Mouse (Mus musculus) adrenal gland, adult (tissue): ENCODE measurements around the gene Nrip1.

ENCODE experiments used
- DNase-seq, 2 experiments: peaks; one replicate each; pipeline ENCODE4 v3.0.0; 2022 to 2023; ENCODE audit warnings: low spot score in 1 of 2; ENCODE audit not compliant: inconsistent age in 2 of 2

The Nrip1 gene

DNA sequence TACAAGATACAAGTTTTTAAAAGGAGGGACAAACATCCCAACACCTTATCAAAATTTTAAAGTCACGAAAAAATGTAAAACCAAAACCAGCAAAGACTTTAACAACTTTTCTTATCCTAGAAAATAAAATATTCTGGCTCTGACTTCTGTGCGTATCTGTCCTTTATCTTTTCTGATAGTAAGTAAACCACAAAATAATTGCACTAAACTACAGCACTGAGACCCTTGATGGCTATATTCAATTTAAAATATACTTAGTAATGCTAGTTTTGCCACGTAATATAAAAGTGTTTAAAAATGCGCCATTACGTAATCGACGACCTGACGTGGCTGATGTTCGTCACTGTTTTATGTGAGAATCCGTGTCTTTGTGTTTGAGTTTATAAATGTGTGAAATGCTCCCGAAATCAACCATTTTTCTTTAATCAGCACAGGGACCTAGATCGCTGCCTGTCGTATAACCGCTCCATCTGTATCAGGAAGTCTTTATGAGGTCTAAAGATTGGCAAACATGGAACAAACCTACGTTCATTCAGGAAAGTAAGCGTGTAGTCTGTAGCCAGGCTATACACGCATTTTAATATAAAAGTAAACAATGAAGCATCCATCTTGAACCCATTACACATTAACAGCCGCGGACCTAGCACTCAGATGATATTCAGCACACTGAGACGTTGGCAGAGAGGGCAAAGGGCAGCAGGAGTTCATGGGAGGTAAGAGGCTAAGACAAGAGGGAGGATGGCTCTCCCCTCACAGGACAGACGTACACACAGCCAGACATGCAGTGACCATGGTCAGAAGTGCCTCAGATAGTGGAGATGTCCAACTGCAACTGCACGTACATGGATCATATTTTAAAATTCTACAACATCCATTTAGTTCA, 56.4 kb downstream of the Nrip1 start:
- DNase-seq = no peak

DNA sequence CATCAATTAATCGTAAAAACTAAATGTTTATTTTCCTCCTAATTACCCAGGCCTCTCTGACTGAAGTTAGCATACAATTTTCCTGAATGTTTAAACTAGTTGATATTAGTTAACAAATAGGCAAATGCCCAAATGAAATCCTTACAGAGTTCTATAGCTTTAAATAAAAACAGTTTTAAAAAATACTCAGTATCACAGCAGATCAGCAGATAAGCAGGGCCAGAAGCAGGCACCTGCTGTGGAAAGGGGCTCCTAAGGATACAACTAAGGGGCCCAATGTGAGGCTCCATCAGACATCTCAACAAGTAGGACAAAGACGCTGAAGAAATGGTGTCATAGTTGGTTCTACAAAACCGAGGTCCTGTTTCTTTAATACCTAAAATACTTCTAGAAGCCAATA, 58.0 kb downstream of the Nrip1 start:
- DNase-seq = no peak

DNA sequence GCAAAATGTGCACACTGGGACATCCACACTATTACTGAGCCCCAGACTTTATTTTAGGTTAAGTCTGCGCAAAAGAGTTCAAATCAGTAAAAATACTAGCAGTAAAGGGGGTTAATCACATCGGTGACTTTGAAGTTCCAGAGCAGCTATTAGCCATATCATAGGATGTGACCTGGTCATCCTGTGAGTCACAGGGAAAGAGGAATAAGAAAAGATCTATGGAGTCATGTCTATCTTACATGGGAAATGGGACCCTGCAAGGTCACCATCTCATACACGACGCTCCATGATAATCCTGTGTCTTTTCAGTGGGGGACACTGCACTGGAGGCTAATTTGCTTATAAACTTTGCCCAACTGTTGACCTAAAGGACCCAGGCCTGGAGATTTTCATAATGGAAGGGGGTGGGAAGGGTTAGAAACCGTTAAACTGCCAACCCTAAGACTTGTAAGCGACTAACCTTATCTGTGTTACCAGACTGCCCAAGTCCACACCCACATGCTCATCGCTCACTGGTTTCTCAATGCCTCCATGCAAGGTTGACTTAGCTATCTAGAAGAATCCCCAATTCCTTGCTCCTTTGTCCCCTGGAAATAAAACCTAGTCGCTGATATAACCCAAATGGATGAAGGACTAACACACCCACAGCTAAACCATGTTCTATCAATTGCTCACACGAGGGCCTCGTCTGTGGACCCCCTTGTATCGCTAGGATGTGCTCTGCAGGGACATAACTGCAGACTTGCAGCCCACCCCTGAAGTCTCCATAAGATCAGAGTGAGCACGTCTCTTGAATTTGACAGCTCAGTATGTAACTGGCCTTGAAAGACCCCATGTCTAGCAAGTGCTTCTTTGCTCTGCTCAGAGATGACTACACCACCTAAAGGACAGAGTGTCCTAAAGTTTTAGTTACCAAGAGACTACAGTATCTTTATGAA, 59.3 kb downstream of the Nrip1 start:
- DNase-seq = peak in 1 of 2 experiments; percentile 54

DNA sequence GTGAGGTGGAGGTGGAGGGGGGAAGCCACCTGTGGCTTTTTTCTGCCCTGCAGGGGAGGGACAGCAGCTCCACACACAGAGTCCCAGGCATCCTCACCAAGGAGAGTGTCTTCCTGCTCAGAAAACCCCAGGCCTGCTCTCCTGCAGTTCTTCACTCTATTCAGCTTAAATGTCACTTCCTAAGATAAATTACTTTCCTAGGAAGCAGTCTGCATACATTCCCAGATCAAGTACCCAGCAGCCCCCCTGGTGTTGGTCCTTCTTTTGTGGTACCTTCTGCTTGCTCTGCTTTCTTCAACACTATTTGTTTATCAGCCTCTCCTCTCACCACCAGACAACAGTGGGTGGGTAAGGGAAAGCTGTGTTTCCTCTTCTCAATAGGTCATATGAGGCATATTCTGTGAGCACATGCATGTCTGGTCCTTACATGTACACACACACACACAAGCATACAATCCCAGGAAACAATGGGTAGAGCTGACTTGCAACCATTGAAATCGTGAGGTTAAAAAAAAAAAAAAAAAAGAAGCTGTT, 60.7 kb downstream of the Nrip1 start:
- peak in 1 of 2 experiments; percentile 27 for DNase-seq

DNA sequence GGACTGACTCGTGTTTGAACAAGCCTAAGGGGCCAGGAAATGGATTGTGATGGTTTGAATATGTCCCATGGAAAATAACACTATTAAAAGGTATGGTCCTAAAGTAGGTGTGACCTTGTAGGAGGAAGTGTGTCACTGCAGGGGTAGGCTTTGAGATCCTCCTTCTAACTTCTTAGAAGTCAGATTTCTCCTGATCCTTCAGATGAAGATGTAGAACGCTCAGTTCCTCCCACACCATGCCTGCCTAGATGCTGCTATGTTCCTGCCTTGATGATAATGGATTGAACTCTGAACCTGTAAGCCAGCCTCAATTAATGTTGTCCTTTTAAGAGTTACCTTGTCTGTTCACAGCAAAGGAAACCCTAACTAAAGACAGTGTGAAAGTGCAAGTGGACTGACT, 62.8 kb downstream of the Nrip1 start:
- peak in 1 of 2 experiments; percentile 47 for DNase-seq

DNA sequence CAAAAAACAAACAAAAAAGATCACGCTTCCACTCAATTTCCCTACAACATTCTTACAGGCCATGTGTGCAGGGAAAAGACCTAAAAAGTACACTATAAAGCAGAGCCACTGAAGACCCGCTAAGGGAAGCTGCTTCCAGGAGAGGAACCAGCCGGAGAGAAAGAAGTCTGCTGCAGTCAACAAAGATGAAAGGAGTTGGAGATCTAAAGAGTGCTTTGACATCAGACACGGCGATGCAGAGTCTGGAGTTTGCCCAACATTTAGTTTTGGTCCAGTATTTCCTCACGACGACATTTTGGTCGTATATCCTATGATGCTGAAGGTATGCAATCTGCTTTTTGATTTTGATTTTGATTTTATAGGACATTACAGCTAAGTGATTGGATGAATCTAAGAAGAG, 63.3 kb downstream of the Nrip1 start:
- DNase-seq = no peak

DNA sequence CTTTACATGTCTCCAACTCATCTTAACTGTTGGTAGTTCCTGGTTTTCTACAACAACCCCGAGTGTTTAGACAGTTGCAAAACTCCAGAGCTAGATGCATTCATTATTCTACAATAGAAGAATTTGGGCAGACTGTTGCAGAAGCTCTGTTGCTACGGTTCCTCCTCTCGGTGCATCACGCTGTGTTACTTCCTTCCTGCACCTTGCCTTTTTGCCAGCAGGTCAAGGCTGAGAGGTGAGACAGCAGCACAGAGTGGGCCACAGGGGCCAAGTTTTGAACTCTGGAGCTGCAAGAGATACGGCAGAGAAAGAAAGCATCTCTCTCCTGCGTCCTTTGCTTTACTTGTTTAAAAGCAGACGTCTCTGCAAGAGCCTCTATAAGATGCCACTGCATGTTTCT, 64.3 kb downstream of the Nrip1 start:
- peak in 1 of 2 experiments; percentile 72 for DNase-seq

DNA sequence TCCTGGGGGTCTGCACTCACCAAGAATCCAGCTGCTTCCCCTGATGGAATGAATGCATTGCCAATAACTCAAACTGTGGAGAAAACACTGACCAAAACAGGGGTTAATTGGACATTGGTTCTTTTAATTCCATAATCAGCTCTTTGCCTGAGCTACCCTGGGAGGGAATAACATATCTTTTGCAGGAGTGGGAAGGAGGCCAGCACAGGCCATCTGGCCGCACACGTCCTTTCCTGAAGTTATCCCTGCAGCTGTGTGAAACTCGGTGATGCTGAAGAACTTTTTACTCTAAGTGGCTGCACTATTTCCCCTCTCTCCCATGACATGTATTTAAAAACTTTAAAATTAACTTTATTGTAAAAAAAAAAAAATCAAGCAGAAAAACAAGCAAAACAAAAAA, 66.6 kb downstream of the Nrip1 start:
- peak in 1 of 2 experiments; percentile 36 for DNase-seq

DNA sequence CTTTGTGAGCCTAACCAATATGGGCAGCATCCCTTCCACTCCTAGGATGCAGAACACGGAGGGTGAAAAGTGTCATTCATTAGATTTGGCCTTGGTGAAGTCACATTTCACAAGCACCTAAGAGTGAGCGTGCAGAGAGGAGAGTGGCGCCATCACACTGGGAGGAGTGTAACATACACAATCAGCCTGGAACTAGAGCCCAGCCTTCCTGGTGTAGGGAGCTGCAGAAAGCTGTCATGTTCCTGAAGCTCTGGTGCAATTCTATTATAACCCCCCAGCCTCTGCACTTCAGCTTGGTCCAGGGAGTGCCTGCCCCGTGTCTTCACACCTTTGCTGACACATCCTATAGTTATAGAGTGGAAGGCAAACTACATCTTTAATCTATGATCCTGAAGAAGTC, 67.2 kb downstream of the Nrip1 start:
- no peak for DNase-seq

DNA sequence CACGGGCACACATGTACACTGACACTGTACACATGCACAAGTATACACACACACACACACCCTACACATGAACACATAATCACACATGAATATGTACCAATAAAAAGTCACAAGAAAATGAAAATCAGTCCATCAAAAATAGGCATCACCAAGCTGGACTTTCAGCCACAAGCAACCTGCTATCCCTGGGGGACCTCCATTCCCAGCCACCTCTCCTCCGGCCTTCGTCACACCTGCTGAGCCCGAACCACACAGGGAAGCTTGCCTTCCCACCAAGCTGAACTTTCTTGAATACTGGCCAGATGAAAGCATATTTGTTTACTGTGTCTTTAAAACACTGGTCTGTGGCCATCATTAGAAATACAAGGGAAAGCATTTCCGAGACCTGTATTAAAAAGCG, 70.2 kb downstream of the Nrip1 start:
- DNase-seq = peak in 1 of 2 experiments; percentile 30

DNA sequence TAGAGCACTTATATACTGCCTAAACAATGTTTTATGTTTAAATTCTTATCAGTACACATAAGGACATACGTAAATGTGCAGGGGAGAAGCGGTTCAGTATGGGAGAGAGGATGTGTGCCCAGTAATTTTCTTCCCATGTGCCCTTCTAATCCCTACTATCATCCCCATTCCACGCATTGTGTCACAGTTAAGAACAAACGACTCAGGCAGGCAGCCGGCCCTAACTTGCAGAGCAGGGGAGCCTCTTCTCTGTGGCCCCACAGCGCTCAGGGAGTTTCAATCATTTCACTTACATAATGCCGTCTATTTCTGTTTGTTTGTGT, 71.9 kb downstream of the Nrip1 start:
- peak in 1 of 2 experiments; percentile 73 for DNase-seq

DNA sequence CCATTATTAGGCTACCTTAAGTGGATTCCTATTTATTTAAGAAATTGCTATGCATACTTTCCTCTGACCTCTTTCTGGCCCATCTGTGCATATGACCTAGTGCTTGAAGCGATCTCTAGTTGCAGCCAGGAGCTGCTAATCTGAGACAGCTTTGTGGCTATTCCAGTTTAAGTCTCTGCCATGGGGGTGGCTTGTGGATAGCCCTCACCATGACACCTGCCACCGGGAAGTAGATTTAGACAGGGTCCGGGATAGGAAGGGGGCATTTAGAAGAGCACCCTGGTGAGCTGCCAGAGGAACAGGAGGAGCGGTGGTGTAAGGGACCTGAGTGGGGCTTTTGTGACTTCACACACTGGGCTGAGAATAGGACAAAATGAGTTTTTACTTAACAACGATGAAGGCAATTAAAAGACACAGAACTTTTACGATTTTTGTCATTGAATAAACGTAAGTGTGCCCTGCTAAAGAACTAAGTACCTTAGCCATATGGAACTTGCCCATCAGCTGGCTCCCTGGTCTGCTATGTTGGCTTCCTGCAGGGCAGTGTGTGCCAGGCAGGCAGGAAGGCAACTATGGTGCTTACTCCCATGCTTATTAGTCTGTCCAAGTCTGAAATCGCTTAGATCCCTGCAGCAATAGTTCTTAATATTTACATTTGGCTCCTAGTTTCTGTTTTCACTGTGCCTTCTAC, 72.4 kb downstream of the Nrip1 start:
- DNase-seq = peak in 1 of 2 experiments; percentile 73

DNA sequence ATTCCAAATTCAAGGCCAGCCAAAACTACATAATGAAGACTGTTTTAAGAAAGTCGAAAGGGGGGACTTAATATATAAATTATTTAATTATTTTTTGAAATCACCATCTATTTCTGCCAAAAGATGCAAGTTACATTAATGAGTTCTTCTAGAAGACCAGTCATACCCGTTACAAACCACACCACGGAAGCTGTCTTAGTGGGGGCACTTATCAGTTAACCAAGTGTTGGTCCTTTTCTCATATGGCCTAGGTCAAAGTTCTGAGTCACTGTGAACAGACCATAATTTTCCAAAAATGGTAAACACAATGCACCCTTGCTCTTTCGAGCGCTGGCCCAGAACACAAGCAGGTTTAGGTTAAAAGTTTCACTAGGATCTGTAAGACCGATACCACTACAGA, 73.2 kb downstream of the Nrip1 start:
- peak in 1 of 2 experiments; percentile 63 for DNase-seq

DNA sequence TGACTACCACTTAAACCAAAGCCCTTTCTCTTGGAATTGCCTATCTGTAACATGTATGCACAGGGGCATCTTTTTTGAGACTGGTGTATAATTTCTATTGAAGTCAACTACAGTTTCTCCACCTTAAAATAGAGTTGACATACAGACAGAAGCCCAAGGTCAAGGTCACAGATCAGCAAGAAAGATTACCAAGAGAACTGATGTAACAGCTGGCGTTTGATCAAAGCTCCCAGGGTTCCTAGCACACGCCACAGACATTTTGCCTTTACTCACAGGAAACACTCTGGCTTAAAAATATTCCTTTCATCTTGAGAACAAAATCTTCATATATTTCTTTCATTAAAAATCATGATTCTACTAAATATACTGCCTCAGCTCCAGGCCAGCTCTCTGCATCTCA, 74.1 kb downstream of the Nrip1 start:
- peak; percentile 79 to 92 for DNase-seq

DNA sequence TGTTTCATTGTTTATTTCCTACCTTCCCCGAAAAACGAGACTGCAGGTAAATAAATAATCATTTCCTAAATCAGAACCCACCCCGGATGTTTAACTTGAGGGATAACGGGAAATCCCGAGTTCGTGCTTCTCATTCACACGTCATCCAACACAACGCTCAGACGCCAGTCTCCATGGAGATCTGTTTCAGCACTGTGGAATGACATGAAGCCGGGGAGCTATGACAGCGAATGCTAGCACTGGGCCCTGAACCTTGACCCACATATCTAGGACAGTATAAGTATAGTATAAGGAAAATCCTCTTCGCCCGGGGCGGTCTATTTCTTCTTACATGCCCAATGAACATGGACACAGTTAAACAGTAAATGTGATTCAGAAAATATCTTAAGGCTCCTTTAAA, 78.3 kb downstream of the Nrip1 start:
- DNase-seq = peak; percentile 66 to 78

DNA sequence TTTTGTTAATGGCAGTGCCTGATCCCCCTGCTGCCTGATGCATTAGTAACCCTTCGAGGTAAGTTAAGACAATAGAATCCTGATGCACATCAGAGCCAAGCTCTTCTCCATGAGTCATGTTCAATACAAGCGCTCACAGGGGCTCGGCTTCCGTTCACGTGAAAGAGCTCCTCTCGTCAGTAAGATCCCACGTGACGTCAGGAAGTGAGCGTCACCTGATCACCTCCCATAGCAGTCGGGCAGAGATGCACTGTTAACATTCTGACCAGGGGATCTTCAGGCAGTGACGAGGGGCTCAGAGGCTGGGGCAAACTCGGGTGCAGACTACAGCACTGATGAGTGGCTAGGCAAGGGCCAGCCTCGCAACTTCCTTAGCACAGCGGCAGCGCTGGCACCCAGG, 79.1 kb downstream of the Nrip1 start:
- DNase-seq = peak in 1 of 2 experiments; percentile 46

DNA sequence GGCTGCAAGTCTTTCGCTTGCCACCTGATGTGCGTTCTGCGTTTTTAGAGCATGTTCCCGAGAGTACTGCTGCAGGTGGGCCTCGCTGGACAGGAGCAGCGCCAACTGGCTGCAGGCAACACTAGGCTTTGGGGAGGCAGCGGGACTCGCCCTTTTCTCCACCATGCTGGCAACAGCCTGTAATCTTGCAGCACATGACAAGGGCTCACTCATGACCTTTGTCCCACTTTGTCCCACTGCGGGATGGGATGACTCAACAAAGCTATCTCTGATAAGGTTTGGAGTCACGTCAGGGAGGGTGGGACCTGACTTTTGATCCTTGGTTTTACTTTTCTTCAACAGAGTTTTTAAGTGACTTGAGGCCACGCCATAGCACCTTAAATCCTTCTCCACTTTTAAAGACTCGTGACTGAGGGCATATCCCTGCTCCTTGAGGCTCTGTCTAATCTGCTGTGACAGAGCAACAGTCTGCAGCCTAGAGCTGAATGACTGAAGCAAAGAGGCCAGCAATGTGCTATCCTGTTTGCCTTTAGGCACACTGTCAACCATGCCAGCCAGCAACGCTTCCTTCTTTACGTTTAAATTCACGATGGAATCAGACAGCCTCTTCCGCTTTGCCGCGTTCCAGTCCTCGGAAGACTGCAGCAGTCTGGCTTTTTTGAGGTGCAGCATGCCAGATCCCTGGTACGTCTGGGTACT, 79.7 kb downstream of the Nrip1 start:
- DNase-seq = peak; percentile 88 to 93

DNA sequence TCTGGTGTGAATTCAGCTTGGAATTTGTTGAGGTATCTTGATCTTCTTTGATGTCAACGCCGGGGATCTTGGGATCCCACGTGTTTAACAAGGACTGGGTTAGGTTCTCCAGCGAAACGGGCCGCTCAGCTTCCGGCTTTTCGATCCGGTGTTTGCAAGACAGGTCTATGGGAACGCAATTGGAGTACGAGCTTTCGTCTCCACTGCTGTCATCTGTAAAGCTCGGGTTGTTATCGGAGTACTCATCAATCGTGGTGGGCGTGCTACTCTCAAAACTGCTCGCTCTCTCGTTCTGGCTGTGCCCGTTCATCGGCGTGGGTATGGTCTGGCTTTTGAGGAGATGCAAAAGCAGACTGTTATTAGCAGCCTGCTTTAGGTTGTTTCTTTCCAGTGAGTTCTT, 80.5 kb downstream of the Nrip1 start:
- peak in 1 of 2 experiments; percentile 53 for DNase-seq

DNA sequence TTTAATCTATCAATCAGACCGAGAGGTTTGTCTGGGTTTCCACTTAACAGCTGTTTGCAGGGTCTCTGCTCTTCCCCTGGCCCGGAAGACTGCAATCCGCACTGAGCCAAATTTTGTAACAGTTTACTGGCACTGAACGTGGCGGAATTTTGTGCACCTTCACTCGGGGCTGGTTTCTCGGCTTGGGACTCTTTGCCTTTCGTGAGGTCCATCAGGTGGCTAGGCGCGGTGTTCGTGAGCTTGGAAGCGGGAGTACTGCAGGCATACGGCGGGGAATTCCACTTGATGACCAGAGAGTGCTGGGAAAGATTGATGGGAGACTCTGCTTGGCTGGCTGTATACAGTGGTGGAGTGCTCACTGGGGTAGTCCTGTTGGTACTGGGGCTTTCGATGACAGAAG, 81.0 kb downstream of the Nrip1 start:
- DNase-seq = peak in 1 of 2 experiments; percentile 58

DNA sequence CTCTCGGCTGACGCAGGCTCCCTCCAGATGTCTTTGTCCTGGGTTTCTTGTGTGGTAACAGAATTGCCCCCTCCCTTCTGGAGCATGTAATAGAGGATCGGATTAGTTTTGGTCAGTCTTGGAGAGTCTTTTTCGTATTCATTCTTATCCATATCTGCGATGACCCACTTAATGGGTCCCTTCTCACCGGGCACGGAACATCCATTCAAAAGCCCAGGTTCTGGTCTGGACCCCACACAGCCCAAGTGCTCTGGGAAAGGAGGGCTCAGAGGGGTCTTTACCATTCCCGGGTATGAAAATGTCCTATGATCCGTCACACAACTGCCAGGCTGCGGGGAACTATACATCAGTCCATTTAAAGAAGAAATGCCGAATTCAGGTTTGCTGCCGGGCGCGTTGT, 82.3 kb downstream of the Nrip1 start:
- DNase-seq = no peak
